Mouse (Mus musculus): ENCODE results near the gene Nudt2. TPM values are rescaled to one million over a fixed set of nuclear protein-coding genes. Genes with fewer than 3 reads are reported as not detected.
A peak's percentile ranks its signal among the peaks of the same experiment; 100 is the strongest.
"Not testable (repeated sequence)": the region's sequence is repeated elsewhere in the genome, so short reads cannot be mapped to it uniquely, and the experiment has no call there.

The Nudt2 gene
- polyA plus RNA-seq (2015; fragmentation: Nextera tagmentation; extraction: Ambion mirVana), result 68.3 and 76.0 TPM in 2 replicates

- no peaks in the 10 kb centered on the region for H3K27me3 ChIP-seq
- ATAC-seq (ENCODE audit: low FRiP score, low read depth), result peak; percentile 99
- no peaks in the 10 kb centered on the region for H3K36me3 ChIP-seq
- peak within 1 kb of the TSS; percentile 75 for H3K9ac ChIP-seq
- peaks cover 21% of the 10 kb centered on the region for H3K4me1 ChIP-seq (replicated peaks)
- H3K4me3 ChIP-seq, result peak within 1 kb of the TSS; percentile 65
- peak within 1 kb of the TSS; percentile 72 for H3K4me2 ChIP-seq
- H3K9me3 ChIP-seq, result no peaks in the 10 kb centered on the region
- under 1% methylated on average over 70 of the region's 70 CpGs for WGBS
- peak within 1 kb of the TSS; percentile 86 for H3K27ac ChIP-seq (replicated peaks)
These were observed at the start of gene Nudt2, which contains the start of gene Kif24 for GRCm38 (mm10) chr4:41464345-41465286. TSS of gene Nudt2 (plus strand) at chr4:41465151. TSS of gene Kif24 (minus strand) at chr4:41464887.

- Histone ChIP-seq H3K4me2 (no peak overlapping the region), H3K4me1 (replicated peaks) (no peaks in the 10 kb centered on the region), H3K36me3 (no peaks in the 10 kb centered on the region), H3K9me3 (no peaks in the 10 kb centered on the region), H3K4me3 (no peak overlapping the region), H3K27me3 (no peaks in the 10 kb centered on the region), H3K9ac (no peak overlapping the region), H3K27ac (replicated peaks) (no peak overlapping the region)
- ATAC-seq (ENCODE audit: low FRiP score, low read depth), result no peak
These were observed 48.0 kb upstream of the Nudt2 start for GRCm38 (mm10) chr4:41416966-41417365.

GRCm38 (mm10) chr4:41438931-41439330 lies 26.0 kb upstream of the Nudt2 start:
- Histone ChIP-seq H3K4me2 (no peak overlapping the region), H3K9me3 (no peaks in the 10 kb centered on the region), H3K27ac (replicated peaks) (no peak overlapping the region), H3K4me3 (no peak overlapping the region), H3K4me1 (replicated peaks) (no peaks in the 10 kb centered on the region), H3K27me3 (no peaks in the 10 kb centered on the region), H3K36me3 (no peaks in the 10 kb centered on the region), H3K9ac (no peak overlapping the region)
- WGBS, result 85% methylated on average over 5 of the region's 5 CpGs
- no peak for ATAC-seq (ENCODE audit: low FRiP score, low read depth)

- no peak overlapping the region for H3K27ac ChIP-seq (replicated peaks)
- 73% methylated on average over 4 of the region's 4 CpGs for WGBS
These were observed 22.1 kb upstream of the Nudt2 start for GRCm38 (mm10) chr4:41442790-41443302.

GRCm38 (mm10) chr4:41447595-41447994 lies 17.4 kb upstream of the Nudt2 start:
- ATAC-seq (ENCODE audit: low FRiP score, low read depth), result no peak
- Histone ChIP-seq H3K27me3 (no peaks in the 10 kb centered on the region), H3K36me3 (no peaks in the 10 kb centered on the region), H3K4me3 (no peak overlapping the region), H3K4me1 (replicated peaks) (no peaks in the 10 kb centered on the region), H3K9ac (no peak overlapping the region), H3K27ac (replicated peaks) (no peak overlapping the region), H3K4me2 (no peak overlapping the region), H3K9me3 (no peaks in the 10 kb centered on the region)
- WGBS, result 97% methylated on average over 3 of the region's 3 CpGs

More at GRCm38 (mm10) chr4:41442790-41443302, 22.1 kb upstream of the Nudt2 start:
- H3K4me1 ChIP-seq (replicated peaks), result no peaks in the 10 kb centered on the region
- no peak for ATAC-seq (ENCODE audit: low FRiP score, low read depth)
- H3K9ac ChIP-seq, result no peak overlapping the region
- H3K9me3 ChIP-seq, result no peaks in the 10 kb centered on the region
- no peaks in the 10 kb centered on the region for H3K36me3 ChIP-seq
- H3K27me3 ChIP-seq, result no peaks in the 10 kb centered on the region
- H3K4me2 ChIP-seq, result no peak overlapping the region
- H3K4me3 ChIP-seq, result no peak overlapping the region

- H3K27ac ChIP-seq (replicated peaks), result no peak overlapping the region
- H3K36me3 ChIP-seq, result no peaks in the 10 kb centered on the region
- H3K4me2 ChIP-seq, result no peak overlapping the region
- no peak for ATAC-seq (ENCODE audit: low FRiP score, low read depth)
- no peak overlapping the region for H3K9ac ChIP-seq
- H3K4me1 ChIP-seq (replicated peaks), result peaks cover 14% of the 10 kb centered on the region
- no peak overlapping the region for H3K4me3 ChIP-seq
- no peaks in the 10 kb centered on the region for H3K9me3 ChIP-seq
- H3K27me3 ChIP-seq, result no peaks in the 10 kb centered on the region
- 94% methylated on average over 1 of the region's 1 CpGs for WGBS
These were observed 4.3 kb upstream of the Nudt2 start for GRCm38 (mm10) chr4:41460690-41461089.

GRCm38 (mm10) chr4:41463051-41463738 lies 1.8 kb upstream of the Nudt2 start:
- not testable (repeated sequence) for H3K9me3 ChIP-seq; H3K27me3 ChIP-seq; H3K27ac ChIP-seq (replicated peaks); H3K9ac ChIP-seq; H3K36me3 ChIP-seq; ATAC-seq (ENCODE audit: low FRiP score, low read depth)
- 74% methylated on average over 3 of the region's 3 CpGs for WGBS
- Histone ChIP-seq H3K4me2 (peak overlapping the region; percentile 72), H3K4me3 (peak overlapping the region; percentile 65; the same call in 1 of the 2 replicates), H3K4me1 (replicated peaks) (peaks cover 14% of the 10 kb centered on the region)

GRCm38 (mm10) chr4:41465287-41465665 lies 325 bp downstream of the Nudt2 start:
- H3K9me3 ChIP-seq, result no peaks in the 10 kb centered on the region
- H3K27ac ChIP-seq (replicated peaks), result peak overlapping the region; percentile 86
- peak; percentile 10; the same call in 1 of the 2 replicates for ATAC-seq (ENCODE audit: low FRiP score, low read depth)
- no peaks in the 10 kb centered on the region for H3K27me3 ChIP-seq
- H3K4me3 ChIP-seq, result peak overlapping the region; percentile 65
- H3K4me2 ChIP-seq, result peak overlapping the region; percentile 55
- WGBS, result 4% methylated on average over 17 of the region's 17 CpGs
- H3K9ac ChIP-seq, result peak overlapping the region; percentile 75
- no peaks in the 10 kb centered on the region for H3K36me3 ChIP-seq
- peaks cover 25% of the 10 kb centered on the region for H3K4me1 ChIP-seq (replicated peaks)

GRCm38 (mm10) chr4:41468396-41469080 lies 3.6 kb downstream of the Nudt2 start:
- 52% methylated on average over 17 of the region's 17 CpGs for WGBS
- Histone ChIP-seq H3K4me3 (no peak overlapping the region), H3K9ac (no peak overlapping the region), H3K27me3 (no peaks in the 10 kb centered on the region), H3K27ac (replicated peaks) (no peak overlapping the region), H3K4me2 (no peak overlapping the region), H3K9me3 (no peaks in the 10 kb centered on the region), H3K36me3 (no peaks in the 10 kb centered on the region), H3K4me1 (replicated peaks) (peaks cover 32% of the 10 kb centered on the region)
- no peak for ATAC-seq (ENCODE audit: low FRiP score, low read depth)

GRCm38 (mm10) chr4:41469199-41469598 lies 4.2 kb downstream of the Nudt2 start:
- Histone ChIP-seq H3K4me3 (no peak overlapping the region), H3K9me3 (no peaks in the 10 kb centered on the region), H3K4me1 (replicated peaks) (peaks cover 27% of the 10 kb centered on the region), H3K27ac (replicated peaks) (no peak overlapping the region), H3K36me3 (no peaks in the 10 kb centered on the region), H3K4me2 (no peak overlapping the region), H3K9ac (no peak overlapping the region), H3K27me3 (no peaks in the 10 kb centered on the region)
- 76% methylated on average over 10 of the region's 10 CpGs for WGBS
- no peak for ATAC-seq (ENCODE audit: low FRiP score, low read depth)

GRCm38 (mm10) chr4:41470051-41470683 lies 5.2 kb downstream of the Nudt2 start:
- no peaks in the 10 kb centered on the region for H3K9me3 ChIP-seq
- ATAC-seq (ENCODE audit: low FRiP score, low read depth), result no peak
- H3K4me2 ChIP-seq, result no peak overlapping the region
- no peak overlapping the region for H3K9ac ChIP-seq
- WGBS, result 53% methylated on average over 7 of the region's 7 CpGs
- H3K4me1 ChIP-seq (replicated peaks), result peaks cover 27% of the 10 kb centered on the region
- no peaks in the 10 kb centered on the region for H3K27me3 ChIP-seq
- no peaks in the 10 kb centered on the region for H3K36me3 ChIP-seq
- no peak overlapping the region for H3K4me3 ChIP-seq
- peak overlapping the region; percentile 71 for H3K27ac ChIP-seq (replicated peaks)

All from hindbrain, embryonic 15.5 days (tissue).